Mouse (Mus musculus): ENCODE results near the gene Hadha. TPM values are rescaled to one million over a fixed set of nuclear protein-coding genes. Genes with fewer than 3 reads are reported as not detected.

Hadha gene
- polyA plus RNA-seq, 1 experiment from 2014 or later = 228 TPM

- no peak for TF ChIP-seq EP300 (IDR thresholded peaks at IDR 0.05; ENCODE audit: low read depth)
- no peak for TF ChIP-seq CTCF (IDR thresholded peaks at IDR 0.05; ENCODE audit: low read depth)
- DNase-seq (peak; percentile 10), ATAC-seq (no peak)
- peaks cover 22% of the 10 kb centered on the region for H3K4me1 ChIP-seq (ENCODE audit: insufficient read depth)
- no peaks in the 10 kb centered on the region for H3K36me3 ChIP-seq (replicated peaks; ENCODE audit: insufficient read depth, low read length)
- no peak overlapping the region for H3K27ac ChIP-seq (ENCODE audit: low read depth)
- H3K9ac ChIP-seq (replicated peaks) = no peak overlapping the region
- H3K9me3 ChIP-seq (ENCODE audit: low read length) = no peaks in the 10 kb centered on the region
- WGBS (ENCODE audit: insufficient replicate concordance) = 20% methylated on average over 5 of the region's 5 CpGs
- H3K27me3 ChIP-seq (ENCODE audit: insufficient read depth, low read length) = peaks cover 61% of the 10 kb centered on the region
- H3K4me3 ChIP-seq (ENCODE audit: low read depth, low read length) = no peak overlapping the region
- H3K4me2 ChIP-seq (ENCODE audit: low read depth, low read length) = no peak overlapping the region
Observed at GRCm38 (mm10) chr5:30107611-30108041, 47.3 kb downstream of the Hadha start.

GRCm38 (mm10) chr5:30107186-30107585, 47.8 kb downstream of the Hadha start:
- DNase-seq = peak; percentile 9
- no peaks in the 10 kb centered on the region for H3K9me3 ChIP-seq (ENCODE audit: low read length)
- ATAC-seq = no peak
- TF ChIP-seq CTCF (IDR thresholded peaks at IDR 0.05; ENCODE audit: low read depth) (no peak), EP300 (IDR thresholded peaks at IDR 0.05; ENCODE audit: low read depth) (no peak)
- H3K36me3 ChIP-seq (replicated peaks; ENCODE audit: insufficient read depth, low read length) = no peaks in the 10 kb centered on the region
- H3K4me2 ChIP-seq (ENCODE audit: low read depth, low read length) = no peak overlapping the region
- no peak overlapping the region for H3K9ac ChIP-seq (replicated peaks)
- H3K27ac ChIP-seq (ENCODE audit: low read depth) = no peak overlapping the region
- peaks cover 61% of the 10 kb centered on the region for H3K27me3 ChIP-seq (ENCODE audit: insufficient read depth, low read length)
- peaks cover 22% of the 10 kb centered on the region for H3K4me1 ChIP-seq (ENCODE audit: insufficient read depth)
- WGBS (ENCODE audit: insufficient replicate concordance) = 33% methylated on average over 3 of the region's 7 CpGs
- no peak overlapping the region for H3K4me3 ChIP-seq (ENCODE audit: low read depth, low read length)

- H3K9ac ChIP-seq (replicated peaks) = no peak overlapping the region
- WGBS (ENCODE audit: insufficient replicate concordance) = 45% methylated on average over 2 of the region's 2 CpGs
- no peak overlapping the region for H3K4me2 ChIP-seq (ENCODE audit: low read depth, low read length)
- TF ChIP-seq CTCF (IDR thresholded peaks at IDR 0.05; ENCODE audit: low read depth) (no peak), EP300 (IDR thresholded peaks at IDR 0.05; ENCODE audit: low read depth) (no peak)
- peak; percentile 7 for DNase-seq
- H3K9me3 ChIP-seq (ENCODE audit: low read length) = no peaks in the 10 kb centered on the region
- H3K27me3 ChIP-seq (ENCODE audit: insufficient read depth, low read length) = peaks cover 61% of the 10 kb centered on the region
- no peak overlapping the region for H3K27ac ChIP-seq (ENCODE audit: low read depth)
- H3K4me3 ChIP-seq (ENCODE audit: low read depth, low read length) = no peak overlapping the region
- H3K36me3 ChIP-seq (replicated peaks; ENCODE audit: insufficient read depth, low read length) = no peaks in the 10 kb centered on the region
- peaks cover 21% of the 10 kb centered on the region for H3K4me1 ChIP-seq (ENCODE audit: insufficient read depth)
- no peak for ATAC-seq
Observed at GRCm38 (mm10) chr5:30106756-30107155, 48.2 kb downstream of the Hadha start.

GRCm38 (mm10) chr5:30105668-30106300, 49.2 kb downstream of the Hadha start, which contains the start of gene 3110082J24Rik:
TSS of gene 3110082J24Rik (minus strand) at chr5:30106086.
- no peak for TF ChIP-seq CTCF (IDR thresholded peaks at IDR 0.05; ENCODE audit: low read depth)
- no peak for TF ChIP-seq EP300 (IDR thresholded peaks at IDR 0.05; ENCODE audit: low read depth)
- Histone ChIP-seq H3K9ac (replicated peaks) (no peak within 1 kb of the TSS), H3K27ac (ENCODE audit: low read depth) (no peak within 1 kb of the TSS), H3K36me3 (replicated peaks; ENCODE audit: insufficient read depth, low read length) (no peaks in the 10 kb centered on the region), H3K4me1 (ENCODE audit: insufficient read depth) (peaks cover 15% of the 10 kb centered on the region), H3K4me3 (ENCODE audit: low read depth, low read length) (peak within 1 kb of the TSS; percentile 30), H3K27me3 (ENCODE audit: insufficient read depth, low read length) (peaks cover 56% of the 10 kb centered on the region), H3K9me3 (ENCODE audit: low read length) (no peaks in the 10 kb centered on the region), H3K4me2 (ENCODE audit: low read depth, low read length) (peak within 1 kb of the TSS; percentile 60)
- ATAC-seq (no peak), DNase-seq (peak; percentile 11)
- WGBS (ENCODE audit: insufficient replicate concordance) = 3% methylated on average over 28 of the region's 29 CpGs

- no peak within 1 kb of the TSS for H3K9ac ChIP-seq (replicated peaks)
- 3% methylated on average over 61 of the region's 65 CpGs for WGBS (ENCODE audit: insufficient replicate concordance)
- H3K4me1 ChIP-seq (ENCODE audit: insufficient read depth) = peaks cover 10% of the 10 kb centered on the region
- ATAC-seq (peak; percentile 31; the same call in 1 of the 2 replicates), DNase-seq (peak; percentile 32)
- peak within 1 kb of the TSS; percentile 60 for H3K4me2 ChIP-seq (ENCODE audit: low read depth, low read length)
- H3K27me3 ChIP-seq (ENCODE audit: insufficient read depth, low read length) = peaks cover 55% of the 10 kb centered on the region
- H3K36me3 ChIP-seq (replicated peaks; ENCODE audit: insufficient read depth, low read length) = no peaks in the 10 kb centered on the region
- H3K9me3 ChIP-seq (ENCODE audit: low read length) = no peaks in the 10 kb centered on the region
- TF ChIP-seq EP300 (IDR thresholded peaks at IDR 0.05; ENCODE audit: low read depth) (no peak), CTCF (IDR thresholded peaks at IDR 0.05; ENCODE audit: low read depth) (no peak)
- H3K4me3 ChIP-seq (ENCODE audit: low read depth, low read length) = peak within 1 kb of the TSS; percentile 30
- H3K27ac ChIP-seq (ENCODE audit: low read depth) = no peak within 1 kb of the TSS
Observed at GRCm38 (mm10) chr5:30104841-30105667, 49.9 kb downstream of the Hadha start, which contains the start of gene Garem2. TSS of gene Garem2 (plus strand) at chr5:30105161.

GRCm38 (mm10) chr5:30104339-30104738, 50.6 kb downstream of the Hadha start:
- WGBS (ENCODE audit: insufficient replicate concordance) = 2% methylated on average over 12 of the region's 12 CpGs
- TF ChIP-seq CTCF (IDR thresholded peaks at IDR 0.05; ENCODE audit: low read depth) (peak; percentile 66), EP300 (IDR thresholded peaks at IDR 0.05; ENCODE audit: low read depth) (no peak)
- H3K9me3 ChIP-seq (ENCODE audit: low read length) = no peaks in the 10 kb centered on the region
- peaks cover 55% of the 10 kb centered on the region for H3K27me3 ChIP-seq (ENCODE audit: insufficient read depth, low read length)
- H3K36me3 ChIP-seq (replicated peaks; ENCODE audit: insufficient read depth, low read length) = no peaks in the 10 kb centered on the region
- no peak overlapping the region for H3K4me2 ChIP-seq (ENCODE audit: low read depth, low read length)
- no peak overlapping the region for H3K4me3 ChIP-seq (ENCODE audit: low read depth, low read length)
- H3K9ac ChIP-seq (replicated peaks) = no peak overlapping the region
- no peak overlapping the region for H3K27ac ChIP-seq (ENCODE audit: low read depth)
- ATAC-seq (no peak), DNase-seq (peak; percentile 51)
- H3K4me1 ChIP-seq (ENCODE audit: insufficient read depth) = peaks cover 10% of the 10 kb centered on the region
